Mouse (Mus musculus) gastrocnemius, postnatal 14 days (tissue): ENCODE results near the gene Chil1. TPM values are rescaled to one million over a fixed set of nuclear protein-coding genes. Genes with fewer than 3 reads are reported as not detected.

Experiments
- total RNA-seq, 2 experiments: library from RNA; stranded (reverse); gene quantifications; 2 replicates each; pipeline ENCODE4 v1.2.3; 2021

Gene Chil1
- total RNA-seq, 2 experiments from 2014 or later: 1.4 to 2.0 TPM

Other genes with a start within 250 kb of the Chil1 start
- gene Fmod, start 144.9 kb upstream of the Chil1 start, total RNA-seq: 100 to 1,000 TPM; 197 to 203 TPM
- gene Btg2, start 103.1 kb upstream of the Chil1 start, total RNA-seq: 10 to 100 TPM; 19.7 to 44.2 TPM
- not detected for gene Chit1, start 70.9 kb upstream of the Chil1 start, total RNA-seq
- gene Mybph, start 11.3 kb downstream of the Chil1 start, total RNA-seq: 100 to 1,000 TPM; 716 to 830 TPM
- under 1 TPM; 0.58 to 0.78 TPM for gene Adora1, start 53.3 kb downstream of the Chil1 start, total RNA-seq
- gene Myog, start 107.8 kb downstream of the Chil1 start, total RNA-seq: 10 to 100 TPM; 67.9 to 75.3 TPM
- gene Ppfia4, start 150.8 kb downstream of the Chil1 start, total RNA-seq: 1 to 10 TPM; 4.3 to 6.7 TPM
- 10 to 100 TPM; 13.8 to 19.5 TPM for gene Tmem183a, start 179.8 kb downstream of the Chil1 start, total RNA-seq
- gene 4933406M09Rik, start 203.8 kb downstream of the Chil1 start, total RNA-seq: not detected
- 100 to 1,000 TPM; 109 to 120 TPM for gene Cyb5r1, start 223.4 kb downstream of the Chil1 start, total RNA-seq
- gene Adipor1, start 233.2 kb downstream of the Chil1 start, total RNA-seq: 100 to 1,000 TPM; 121 to 123 TPM